Mouse (Mus musculus): Measurements from ENCODE around the gene Raph1.

- TF ChIP-seq POLR2A (IDR thresholded peaks at IDR 0.05; ENCODE audit: insufficient read depth, low read depth, low read length) (no peak), CTCF (IDR thresholded peaks at IDR 0.05; ENCODE audit: insufficient read depth, low read depth, low read length) (no peak)
Measured at GRCm38 (mm10) chr1:60432497-60432896, 134.4 kb downstream of the Raph1 start.

Measured in olfactory bulb, adult 2 months (tissue).